Mouse (Mus musculus) central nervous system, embryonic 14 days (tissue): ENCODE measurements around the gene Ccdc87. TPM values are rescaled to one million over a fixed set of nuclear protein-coding genes. Genes with fewer than 3 reads are reported as not detected.

Experiments used
- polyA plus RNA-seq: library from polyadenylated mRNA; depleted of rRNA; stranded (reverse); fragments of >200 nt; gene quantifications from 2 replicates; pipeline ENCODE4 v1.2.3, GENCODE M21; 2012; rRNA removed

The Ccdc87 gene
- polyA plus RNA-seq = 0.28 and 0.48 TPM in 2 replicates

GRCm38 (mm10) chr19:4839149-4839548 lies at the start of gene Ccdc87, which contains the start of gene Ccs:
Ccdc87 (plus strand) TSS chr19:4839366.
Ccs (minus strand) TSS chr19:4839332.

GRCm38 (mm10) chr19:4793831-4794422 lies 45.2 kb upstream of the Ccdc87 start, which contains the start of gene Rbm4:
Rbm4 (minus strand) TSS chr19:4793901.

GRCm38 (mm10) chr19:4811063-4811908 lies 27.9 kb upstream of the Ccdc87 start, which contains the start of the genes Gm21992 and Rbm14:
Gm21992 (minus strand) TSS chr19:4811612.
Rbm14 (minus strand) TSS chr19:4811634.

GRCm38 (mm10) chr19:4854552-4855469 lies 15.6 kb downstream of the Ccdc87 start, which contains the start of gene Ctsf:
Ctsf (plus strand) TSS chr19:4855130.

GRCm38 (mm10) chr19:4877785-4878184 lies 38.6 kb downstream of the Ccdc87 start, which contains the start of gene Actn3:
Actn3 (minus strand) TSS chr19:4877909.

GRCm38 (mm10) chr19:4878405-4879323 lies 39.5 kb downstream of the Ccdc87 start, which contains the start of gene Zdhhc24:
Zdhhc24 (plus strand) TSS chr19:4878668.

Other genes starting within 250 kb of the Ccdc87 start
- gene Lrfn4, start 223.7 kb upstream of the Ccdc87 start, polyA plus RNA-seq = 72.8 TPM in 2 replicates
- gene Rce1, start 213.7 kb upstream of the Ccdc87 start, polyA plus RNA-seq = 67.2 and 67.5 TPM in 2 replicates
- 4.1 and 4.2 TPM in 2 replicates for gene Gm960, start 140.7 kb upstream of the Ccdc87 start, polyA plus RNA-seq
- 33.1 and 35.5 TPM in 2 replicates for gene Sptbn2, start 128.2 kb upstream of the Ccdc87 start, polyA plus RNA-seq
- 89.3 and 101 TPM in 2 replicates for gene Rbm4b, start 82.9 kb upstream of the Ccdc87 start, polyA plus RNA-seq
- 150 and 168 TPM in 2 replicates for gene Rbm4, start 45.5 kb upstream of the Ccdc87 start, polyA plus RNA-seq
- 17.5 and 26.3 TPM in 2 replicates for gene Gm21992, start 27.8 kb upstream of the Ccdc87 start, polyA plus RNA-seq
- 59.1 and 61.9 TPM in 2 replicates for gene Rbm14, start 27.7 kb upstream of the Ccdc87 start, polyA plus RNA-seq
- 44.2 and 54.2 TPM in 2 replicates for gene Ccs, start within 50 bp of the Ccdc87 start, polyA plus RNA-seq
- 58.6 and 72.9 TPM in 2 replicates for gene Ctsf, start 15.8 kb downstream of the Ccdc87 start, polyA plus RNA-seq
- gene Actn3, start 38.5 kb downstream of the Ccdc87 start, polyA plus RNA-seq = 1.3 and 2.9 TPM in 2 replicates
- gene Zdhhc24, start 39.3 kb downstream of the Ccdc87 start, polyA plus RNA-seq = 33.2 and 34.5 TPM in 2 replicates
- 18.7 and 18.8 TPM in 2 replicates for gene Bbs1, start 67.3 kb downstream of the Ccdc87 start, polyA plus RNA-seq
- gene Dpp3, start 88.9 kb downstream of the Ccdc87 start, polyA plus RNA-seq = 110 and 111 TPM in 2 replicates
- 8.6 and 9.1 TPM in 2 replicates for gene Peli3, start 103.8 kb downstream of the Ccdc87 start, polyA plus RNA-seq
- gene Mrpl11, start 122.8 kb downstream of the Ccdc87 start, polyA plus RNA-seq = 86.3 and 93.6 TPM in 2 replicates
- 4.5 and 4.8 TPM in 2 replicates for gene Npas4, start 150.9 kb downstream of the Ccdc87 start, polyA plus RNA-seq
- 22.4 and 26.9 TPM in 2 replicates for gene Slc29a2, start 184.5 kb downstream of the Ccdc87 start, polyA plus RNA-seq
- gene B4gat1, start 199.5 kb downstream of the Ccdc87 start, polyA plus RNA-seq = 34.8 and 39.6 TPM in 2 replicates
- 2.7 and 3.4 TPM in 2 replicates for gene AC124502.3, start 199.5 kb downstream of the Ccdc87 start, polyA plus RNA-seq
- 41.3 and 46.9 TPM in 2 replicates for gene Brms1, start 202.0 kb downstream of the Ccdc87 start, polyA plus RNA-seq
- 3.0 and 3.7 TPM in 2 replicates for gene Rin1, start 211.1 kb downstream of the Ccdc87 start, polyA plus RNA-seq
- gene Cd248, start 228.7 kb downstream of the Ccdc87 start, polyA plus RNA-seq = 18.0 and 35.0 TPM in 2 replicates
- 6.5 and 8.1 TPM in 2 replicates for gene Tmem151a, start 246.2 kb downstream of the Ccdc87 start, polyA plus RNA-seq
- 65.4 and 72.8 TPM in 2 replicates for gene Yif1a, start 249.2 kb downstream of the Ccdc87 start, polyA plus RNA-seq